21 mouse cellular contexts compared by ENCODE assay signal in the genomic region with DNA sequence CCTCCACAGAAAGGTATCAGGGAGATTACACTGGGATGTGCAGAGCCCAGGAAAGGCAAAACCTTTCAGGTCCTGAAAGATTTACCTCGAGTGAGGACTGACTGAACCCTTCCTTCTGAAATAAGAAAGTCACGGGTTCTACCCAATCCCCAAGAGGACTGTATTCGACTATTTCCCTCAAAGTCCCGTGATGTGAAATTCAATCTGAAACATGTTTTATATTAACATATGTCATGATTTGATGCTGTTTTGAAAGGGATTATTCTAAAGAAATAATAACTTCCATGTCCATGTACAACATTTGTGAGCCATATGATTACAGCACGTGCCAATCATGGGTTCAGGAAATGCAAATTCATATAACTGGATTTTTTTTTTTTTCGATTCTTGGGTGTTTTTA.
A peak's percentile ranks its signal among the peaks of the same experiment; 100 is the strongest.
DNase-seq lines count a peak whose midpoint lies in the region; ATAC-seq and TF ChIP-seq lines count a peak whose summit lies in the region.
"Had no signal": no experiment of that assay in that cellular context is flagged by ENCODE, and none has a peak within 500 bp of the region (broad histone marks: within the 10 kb centered on the region; RNA-seq: fewer than 3 reads in every experiment).

No protein-coding gene starts in this region.

- H3K9ac ChIP-seq in embryonic facial prominence, embryonic 11.5 days (replicated peaks; ENCODE audit: low read length), result no peak overlapping the region
- H3K9ac ChIP-seq in CH12.LX (ENCODE audit: insufficient read depth, low read depth), result no peak overlapping the region
- H3K9ac ChIP-seq in embryonic facial prominence, embryonic 14.5 days (ENCODE audit: low read depth, low read length), result no peak overlapping the region
- no peak overlapping the region for H3K9ac ChIP-seq in limb, embryonic 15.5 days
- H3K9ac ChIP-seq: forebrain, embryonic 13.5 days; hindbrain, embryonic 12.5 days; hindbrain, embryonic 15.5 days had no signal

- H3K4me2 ChIP-seq in embryonic facial prominence, embryonic 11.5 days (ENCODE audit: low read depth, low read length), result no peak overlapping the region
- H3K4me2 ChIP-seq in CH12.LX (ENCODE audit: insufficient read depth, low read depth, poor library complexity, severe bottlenecking), result no peak overlapping the region
- peak overlapping the region; percentile 16; the same call in 1 of the 2 replicates for H3K4me2 ChIP-seq in embryonic facial prominence, embryonic 14.5 days (ENCODE audit: low read depth, low read length)
- no peak overlapping the region for H3K4me2 ChIP-seq in limb, embryonic 15.5 days
- H3K4me2 ChIP-seq: forebrain, embryonic 13.5 days; heart, embryonic 11.5 days; hindbrain, embryonic 12.5 days; hindbrain, embryonic 15.5 days had no signal

- no peak for TF ChIP-seq RAD21 in CH12.LX (IDR thresholded peaks at IDR 0.05; ENCODE audit: low read depth, low read length)

- in situ Hi-C loops in CH12.LX (cut with MboI; ENCODE audit: low pct_ligation_motif_present, low pct_unique_long_range_greater_than_20kb, low sequenced_read_pairs), result no loop called here

- no peak for TF ChIP-seq CTCF in CH12.LX (conservative IDR thresholded peaks at IDR 0.05 in 1 of 2, IDR thresholded peaks at IDR 0.05 in 1 of 2; ENCODE audit: low read depth in 2 of 2, low read length in 2 of 2)

- no peak for ATAC-seq in embryonic facial prominence, embryonic 11.5 days (replicated peaks; ENCODE audit: insufficient number of reproducible peaks, low FRiP score, low TSS enrichment, low read depth)
- ATAC-seq in embryonic facial prominence, embryonic 14.5 days (ENCODE audit: low read depth), result no peak
- no peak for ATAC-seq in limb, embryonic 15.5 days (ENCODE audit: insufficient number of reproducible peaks, low FRiP score, low TSS enrichment, low read depth)
- ATAC-seq: forebrain, embryonic 13.5 days; forebrain, embryonic 16.5 days had no signal

- no peak overlapping the region for H3K27ac ChIP-seq in embryonic facial prominence, embryonic 11.5 days (replicated peaks; ENCODE audit: low read depth, low read length)
- no peak overlapping the region; the same call in 1 of the 2 replicates for H3K27ac ChIP-seq in embryonic facial prominence, embryonic 10.5 days (replicated peaks)
- no peak overlapping the region for H3K27ac ChIP-seq in CH12.LX (ENCODE audit: insufficient read depth, low read depth)
- peak overlapping the region; percentile 63 for H3K27ac ChIP-seq in embryonic facial prominence, embryonic 14.5 days (replicated peaks; ENCODE audit: low read depth, low read length)
- H3K27ac ChIP-seq in limb, embryonic 15.5 days, result peak overlapping the region; percentile 44; the same call in 1 of the 2 replicates
- H3K27ac ChIP-seq: forebrain, embryonic 10.5 days; forebrain, embryonic 13.5 days; hindbrain, embryonic 12.5 days; hindbrain, embryonic 15.5 days had no signal

- 58% methylated on average over 6 of the region's 6 CpGs for WGBS in embryonic facial prominence, embryonic 11.5 days
- WGBS in embryonic facial prominence, embryonic 10.5 days, result 73% methylated on average over 6 of the region's 6 CpGs
- 38% methylated on average over 6 of the region's 6 CpGs for WGBS in embryonic facial prominence, embryonic 14.5 days
- 40% methylated on average over 6 of the region's 6 CpGs for WGBS in limb, embryonic 15.5 days

- DNase-seq in embryonic facial prominence, embryonic 11.5 days (ENCODE audit: low spot score), result peak; percentile 56
- no peak for DNase-seq in embryonic facial prominence, embryonic 10.5 days (ENCODE audit: low spot score)
- DNase-seq in CH12.LX (ENCODE audit: extremely low read depth), result no peak
- peak; percentile 64 for DNase-seq in embryonic facial prominence, embryonic 14.5 days (ENCODE audit: low spot score)
- no peak for DNase-seq in frontal cortex, postnatal 14 days (ENCODE audit: low spot score in 2 of 2)
- no peak for DNase-seq in kidney, adult 8-10 months
- DNase-seq: adrenal gland, postnatal 10 days; adrenal gland, postnatal 36 days; cerebellum, adult 18-20 months; cerebellum, adult 9-10 months; cerebellum, postnatal 14 days; gastrocnemius, postnatal 10 days had no signal

- H3K36me3 ChIP-seq in embryonic facial prominence, embryonic 11.5 days (replicated peaks; ENCODE audit: control insufficient read depth, insufficient read depth, low read depth, low read length), result no peaks in the 10 kb centered on the region
- H3K36me3 ChIP-seq in embryonic facial prominence, embryonic 10.5 days (replicated peaks), result no peaks in the 10 kb centered on the region
- no peaks in the 10 kb centered on the region for H3K36me3 ChIP-seq in CH12.LX (replicated peaks in 1 of 2; ENCODE audit: control insufficient read depth in 1 of 2, insufficient read depth in 1 of 2, low read length in 1 of 2)
- H3K36me3 ChIP-seq in embryonic facial prominence, embryonic 14.5 days (ENCODE audit: control insufficient read depth, insufficient read depth, low read length), result 0 out of 2 replicates have a peak, but pooled peaks cover 3% of the 10 kb centered on the region
- H3K36me3 ChIP-seq in limb, embryonic 15.5 days, result no peaks in the 10 kb centered on the region
- H3K36me3 ChIP-seq: forebrain, embryonic 10.5 days; G1E; hindbrain, embryonic 12.5 days; hindbrain, embryonic 15.5 days had no signal

- no peak for TF ChIP-seq POLR2A in CH12.LX (IDR thresholded peaks at IDR 0.05; ENCODE audit: low read depth, low read length)

- 0 out of 2 replicates have a peak, but pooled peaks cover 3% of the 10 kb centered on the region for H3K4me1 ChIP-seq in embryonic facial prominence, embryonic 11.5 days (ENCODE audit: control insufficient read depth, insufficient read depth, low read length)
- H3K4me1 ChIP-seq in embryonic facial prominence, embryonic 10.5 days, result peaks cover 52% of the 10 kb centered on the region
- no peaks in the 10 kb centered on the region for H3K4me1 ChIP-seq in CH12.LX (ENCODE audit: control insufficient read depth in 1 of 2, insufficient read depth in 2 of 2)
- peaks cover 83% of the 10 kb centered on the region for H3K4me1 ChIP-seq in embryonic facial prominence, embryonic 14.5 days (ENCODE audit: control insufficient read depth, insufficient read depth, low read length)
- H3K4me1 ChIP-seq in limb, embryonic 15.5 days, result peaks cover 78% of the 10 kb centered on the region

- dilution Hi-C loops in CH12.LX (cut with MboI; ENCODE audit: extremely low pct_ligation_motif_present, extremely low pct_unique_long_range_greater_than_20kb, low sequenced_read_pairs), result no loop called here

- H3K27me3 ChIP-seq in embryonic facial prominence, embryonic 11.5 days (ENCODE audit: control insufficient read depth, insufficient read depth, low read length), result no peaks in the 10 kb centered on the region
- no peaks in the 10 kb centered on the region for H3K27me3 ChIP-seq in embryonic facial prominence, embryonic 10.5 days (replicated peaks; ENCODE audit: low read depth, poor library complexity, severe bottlenecking)
- H3K27me3 ChIP-seq in CH12.LX (replicated peaks), result no peaks in the 10 kb centered on the region
- H3K27me3 ChIP-seq in embryonic facial prominence, embryonic 14.5 days (replicated peaks; ENCODE audit: control insufficient read depth, insufficient read depth, low read length), result no peaks in the 10 kb centered on the region
- H3K27me3 ChIP-seq in limb, embryonic 15.5 days, result no peaks in the 10 kb centered on the region
- H3K27me3 ChIP-seq: hindbrain, embryonic 12.5 days; hindbrain, embryonic 15.5 days; Patski had no signal

- H3K4me3 ChIP-seq in embryonic facial prominence, embryonic 11.5 days (ENCODE audit: low read depth, low read length), result no peak overlapping the region
- H3K4me3 ChIP-seq in embryonic facial prominence, embryonic 10.5 days, result no peak overlapping the region
- H3K4me3 ChIP-seq in CH12.LX (replicated peaks in 1 of 3; ENCODE audit: low read depth in 2 of 3, low read length in 2 of 3, poor library complexity in 1 of 3), result no peak overlapping the region
- no peak overlapping the region for H3K4me3 ChIP-seq in embryonic facial prominence, embryonic 14.5 days (ENCODE audit: low read depth, low read length)
- no peak overlapping the region for H3K4me3 ChIP-seq in limb, embryonic 15.5 days
- H3K4me3 ChIP-seq: forebrain, embryonic 10.5 days; forebrain, embryonic 13.5 days; hindbrain, embryonic 12.5 days; hindbrain, embryonic 15.5 days had no signal

- H3K79me2 ChIP-seq in CH12.LX (replicated peaks; ENCODE audit: control insufficient read depth, extremely low read depth, insufficient read depth, poor library complexity, severe bottlenecking), result no peaks in the 10 kb centered on the region

- no peak for TF ChIP-seq EP300 in CH12.LX (IDR thresholded peaks at IDR 0.05; ENCODE audit: low read length)

- no peaks in the 10 kb centered on the region for H3K9me3 ChIP-seq in embryonic facial prominence, embryonic 11.5 days (replicated peaks; ENCODE audit: control insufficient read depth, low read length)
- H3K9me3 ChIP-seq in embryonic facial prominence, embryonic 10.5 days, result no peaks in the 10 kb centered on the region
- no peaks in the 10 kb centered on the region for H3K9me3 ChIP-seq in CH12.LX (replicated peaks; ENCODE audit: low read length)
- no peaks in the 10 kb centered on the region for H3K9me3 ChIP-seq in embryonic facial prominence, embryonic 14.5 days (ENCODE audit: control insufficient read depth, low read length)
- H3K9me3 ChIP-seq in limb, embryonic 15.5 days, result no peaks in the 10 kb centered on the region
- H3K9me3 ChIP-seq: forebrain, embryonic 10.5 days; forebrain, embryonic 13.5 days; G1E; hindbrain, embryonic 12.5 days; hindbrain, embryonic 15.5 days had no signal

TF ChIP-seq in CH12.LX, 34 proteins besides CTCF, POLR2A, EP300 and RAD21 (continues in another document):
- TF ChIP-seq ZNF384 (IDR thresholded peaks at IDR 0.05; ENCODE audit: low read depth, low read length), result peak; percentile 10; the same call in 1 of the 2 replicates
- TF ChIP-seq MXI1 (IDR thresholded peaks at IDR 0.05; ENCODE audit: low read depth, low read length), result no peak
- no peak for TF ChIP-seq ZC3H11A (IDR thresholded peaks at IDR 0.05; ENCODE audit: low read depth, low read length)
- no peak for TF ChIP-seq TCF12 (IDR thresholded peaks at IDR 0.05; ENCODE audit: low read depth, low read length)
- no peak for TF ChIP-seq USF2 (conservative IDR thresholded peaks at IDR 0.05; ENCODE audit: low read depth, low read length)
- TF ChIP-seq BHLHE40 (IDR thresholded peaks at IDR 0.05; ENCODE audit: low read depth, low read length), result peak; percentile 72
- no peak for TF ChIP-seq TBP (conservative IDR thresholded peaks at IDR 0.05; ENCODE audit: low read depth, low read length)
- TF ChIP-seq UBTF (IDR thresholded peaks at IDR 0.05; ENCODE audit: low read depth, low read length), result no peak
- TF ChIP-seq MAX (IDR thresholded peaks at IDR 0.05; ENCODE audit: low read length), result no peak
- TF ChIP-seq CHD2 (IDR thresholded peaks at IDR 0.05; ENCODE audit: low read length), result no peak
- no peak for TF ChIP-seq MAZ (IDR thresholded peaks at IDR 0.05; ENCODE audit: low read depth, low read length)
- TF ChIP-seq MYC (IDR thresholded peaks at IDR 0.05; ENCODE audit: low read depth, low read length), result no peak
- TF ChIP-seq NRF1 (IDR thresholded peaks at IDR 0.05; ENCODE audit: low read depth, low read length), result no peak
- no peak for TF ChIP-seq POLR2AphosphoS2 (IDR thresholded peaks at IDR 0.05; ENCODE audit: low read depth, low read length)
- no peak for TF ChIP-seq ZMIZ1 (IDR thresholded peaks at IDR 0.05; ENCODE audit: low read depth, low read length)

Comparison
In these comparisons a context has a peak if more than half of its experiments do, and no peak if none do; other contexts are left out.
1. DNase-seq: peak in embryonic facial prominence, embryonic 11.5 days (single experiment) and embryonic facial prominence, embryonic 14.5 days (single experiment); none in embryonic facial prominence, embryonic 10.5 days (single experiment), CH12.LX (single experiment), frontal cortex, postnatal 14 days (0 of 2) and kidney, adult 8-10 months (0 of 2).
2. H3K27ac ChIP-seq: peak in embryonic facial prominence, embryonic 14.5 days (single experiment) and limb, embryonic 15.5 days (single experiment); none in embryonic facial prominence, embryonic 11.5 days (single experiment), embryonic facial prominence, embryonic 10.5 days (single experiment) and CH12.LX (single experiment).